Mouse (Mus musculus) limb, embryonic 15.5 days (tissue): ENCODE data around the gene Aebp2. TPM values are rescaled to one million over a fixed set of nuclear protein-coding genes. Genes with fewer than 3 reads are reported as not detected.

Experiments used
- ATAC-seq: fragments of 200-750 bp; cut with Nextera tagmentation; 2 replicates; pipeline ENCODE4 v1.8.0; 2017; ENCODE audit warnings: low read depth, moderate TSS enrichment; ENCODE audit not compliant: insufficient number of reproducible peaks, low FRiP score, low TSS enrichment
- H3K27ac ChIP-seq: fragments of 300-500 bp; sonication (generic); 2 replicates; pipeline ENCODE4 v1.5.1; 2015; ENCODE audit warnings: moderate library complexity, mild to moderate bottlenecking, inconsistent platforms
- H3K27me3 ChIP-seq: fragments of 300-500 bp; sonication (generic); 2 replicates; pipeline ENCODE4 v1.6.1; 2015; ENCODE audit warnings: inconsistent platforms
- H3K36me3 ChIP-seq: fragments of 300-500 bp; sonication (generic); 2 replicates; pipeline ENCODE4 v1.6.1; 2015; ENCODE audit warnings: inconsistent platforms
- H3K4me1 ChIP-seq: fragments of 300-500 bp; sonication (generic); 2 replicates; pipeline ENCODE4 v1.6.1; 2015; ENCODE audit warnings: inconsistent platforms
- H3K4me2 ChIP-seq: fragments of 300-500 bp; sonication (generic); 2 replicates; pipeline ENCODE4 v1.6.1; 2015; ENCODE audit warnings: mild to moderate bottlenecking, inconsistent platforms
- H3K4me3 ChIP-seq: fragments of 300-500 bp; sonication (generic); 2 replicates; pipeline ENCODE4 v1.5.1; 2015; ENCODE audit warnings: mild to moderate bottlenecking, inconsistent platforms
- H3K9ac ChIP-seq: fragments of 300-500 bp; sonication (generic); 2 replicates; pipeline ENCODE4 v1.6.1; 2015; ENCODE audit warnings: inconsistent platforms
- H3K9me3 ChIP-seq: fragments of 300-500 bp; sonication (generic); 2 replicates; pipeline ENCODE4 v1.6.1; 2016; ENCODE audit warnings: inconsistent platforms
- WGBS: fragments of 180-500 bp; shearing (Covaris S2); methylation state at CpG from one replicate; pipeline ENCODE4 v1.1.7; 2015; 5-methylcytosine and 5-hydroxymethylcytosine counted together
- polyA plus RNA-seq: library from polyadenylated mRNA; unstranded; fragments of >200 nt; fragmentation: Nextera tagmentation; extraction: Ambion mirVana; gene quantifications from 2 replicates; pipeline ENCODE4 v1.2.1, GENCODE M21; 2015

Gene Aebp2
- polyA plus RNA-seq, 1 experiment from 2014 or later: 17.1 TPM

GRCm38 (mm10) chr6:140709415-140710107, 87.1 kb downstream of the Aebp2 start:
- Histone ChIP-seq H3K36me3 (no peaks in the 10 kb centered on the region), H3K9me3 (no peaks in the 10 kb centered on the region), H3K27me3 (peaks cover 7% of the 10 kb centered on the region), H3K4me2 (no peak overlapping the region), H3K4me1 (peaks cover 24% of the 10 kb centered on the region), H3K27ac (no peak overlapping the region; the same call in 1 of the 2 replicates), H3K9ac (no peak overlapping the region), H3K4me3 (no peak overlapping the region)
- 67% methylated on average over 6 of the region's 6 CpGs for WGBS
- no peak for ATAC-seq

DNA sequence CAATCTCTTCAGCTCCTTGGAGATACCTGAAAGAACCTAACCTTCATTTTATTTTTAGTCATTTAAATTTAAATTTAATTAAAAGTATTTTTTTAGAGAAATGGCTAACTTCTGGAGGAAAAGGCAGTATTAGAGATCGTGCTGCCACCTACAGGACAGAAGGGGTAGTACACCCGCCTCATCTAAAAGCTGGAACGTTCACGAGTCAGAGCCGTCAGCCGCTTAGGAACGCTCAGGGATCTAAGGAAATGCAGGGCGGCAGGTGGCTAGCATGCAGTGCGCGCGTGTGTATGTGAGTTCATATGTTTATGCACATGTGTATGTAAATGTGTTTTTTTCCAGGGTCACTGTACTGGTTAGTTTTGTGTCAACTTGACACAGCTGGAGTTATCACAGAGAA, 90.3 kb downstream of the Aebp2 start:
- peaks cover 7% of the 10 kb centered on the region for H3K27me3 ChIP-seq
- H3K4me1 ChIP-seq: peaks cover 19% of the 10 kb centered on the region
- no peak overlapping the region for H3K9ac ChIP-seq
- no peak overlapping the region for H3K27ac ChIP-seq
- WGBS: 4% methylated on average over 11 of the region's 11 CpGs
- no peaks in the 10 kb centered on the region for H3K9me3 ChIP-seq
- no peak for ATAC-seq
- no peaks in the 10 kb centered on the region for H3K36me3 ChIP-seq
- no peak overlapping the region for H3K4me3 ChIP-seq
- H3K4me2 ChIP-seq: no peak overlapping the region

- peak; percentile 40; the same call in 1 of the 2 replicates for ATAC-seq
- no peak overlapping the region for H3K4me2 ChIP-seq
Measured at GRCm38 (mm10) chr6:140714905-140715365, 92.5 kb downstream of the Aebp2 start.

DNA sequence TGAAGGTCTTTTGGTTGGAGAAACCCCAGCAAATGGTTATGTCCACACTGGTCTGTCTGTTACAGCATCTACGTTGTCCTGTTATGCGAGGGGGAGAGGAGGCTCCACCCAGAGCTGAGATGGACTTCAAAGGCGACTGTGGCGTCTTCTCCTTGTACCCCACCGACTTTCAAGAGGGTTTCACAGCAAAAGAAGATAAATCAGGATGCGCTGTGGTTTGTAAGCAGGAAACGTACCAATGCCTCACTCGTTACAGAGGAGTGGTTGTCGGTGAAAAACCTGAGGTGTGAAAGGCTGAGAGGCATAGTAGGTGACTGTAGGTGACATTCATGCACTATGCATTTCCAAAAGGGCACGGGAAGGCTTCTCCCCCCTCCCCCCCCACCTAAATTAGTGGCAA, 99.6 kb downstream of the Aebp2 start:
- Histone ChIP-seq H3K4me2 (no peak overlapping the region), H3K9ac (no peak overlapping the region), H3K4me3 (no peak overlapping the region), H3K36me3 (no peaks in the 10 kb centered on the region), H3K4me1 (no peaks in the 10 kb centered on the region), H3K27me3 (no peaks in the 10 kb centered on the region), H3K27ac (no peak overlapping the region), H3K9me3 (0 out of 2 replicates have a peak, but pooled peaks cover 3% of the 10 kb centered on the region)
- ATAC-seq: no peak
- 72% methylated on average over 10 of the region's 10 CpGs for WGBS

More at GRCm38 (mm10) chr6:140714905-140715365, 92.5 kb downstream of the Aebp2 start:
- Histone ChIP-seq H3K9ac (no peak overlapping the region), H3K27ac (no peak overlapping the region), H3K9me3 (0 out of 2 replicates have a peak, but pooled peaks cover 3% of the 10 kb centered on the region), H3K27me3 (peaks cover 7% of the 10 kb centered on the region), H3K4me1 (0 out of 2 replicates have a peak, but pooled peaks cover 2% of the 10 kb centered on the region), H3K4me3 (no peak overlapping the region), H3K36me3 (no peaks in the 10 kb centered on the region)
- 21% methylated on average over 10 of the region's 10 CpGs for WGBS

Other genes starting within 250 kb of the Aebp2 start
- gene Plekha5, start 198.6 kb upstream of the Aebp2 start, polyA plus RNA-seq: 44.7 and 47.2 TPM in 2 replicates
- not detected in 2 replicates for gene Gm11077, start 106.6 kb downstream of the Aebp2 start, polyA plus RNA-seq